Mouse (Mus musculus) heart, embryonic 14.5 days (tissue): ENCODE results near the gene Xpnpep1. TPM values are rescaled to one million over a fixed set of nuclear protein-coding genes. Genes with fewer than 3 reads are reported as not detected.

Experiments used
- ATAC-seq: fragments of 200-750 bp; cut with Nextera tagmentation; 2 replicates; pipeline ENCODE4 v1.8.0; 2017; ENCODE audit warnings: low read depth, moderate TSS enrichment; ENCODE audit not compliant: insufficient number of reproducible peaks, insufficient read depth, low FRiP score
- H3K27ac ChIP-seq, 2 experiments: fragments of 200-500 bp in 1 of 2; fragments of 300-500 bp in 1 of 2; sonication (generic) in 1 of 2; replicated peaks in 1 of 2; 2 replicates each; pipeline ENCODE4 v1.5.1; 2012 to 2014; ENCODE audit warnings: low read depth in 2 of 2, low read length in 2 of 2, control low read depth in 1 of 2, mild to moderate bottlenecking in 1 of 2, mixed read lengths in 1 of 2; ENCODE audit not compliant: control insufficient read depth in 1 of 2, insufficient read depth in 1 of 2
- H3K27me3 ChIP-seq: fragments of 300-500 bp; sonication (generic); 2 replicates; pipeline ENCODE4 v1.6.1; 2014; ENCODE audit warnings: mild to moderate bottlenecking, low read length, control low read depth; ENCODE audit not compliant: control insufficient read depth, insufficient read depth
- H3K36me3 ChIP-seq: fragments of 300-500 bp; sonication (generic); 2 replicates; pipeline ENCODE4 v1.6.1; 2014; ENCODE audit warnings: mild to moderate bottlenecking, control low read depth, low read length, mixed read lengths; ENCODE audit not compliant: control insufficient read depth, insufficient read depth
- H3K4me1 ChIP-seq, 2 experiments: fragments of 200-500 bp in 1 of 2; fragments of 300-500 bp in 1 of 2; sonication (generic) in 1 of 2; 2 replicates each; pipeline ENCODE4 v1.6.1; 2012 to 2014; ENCODE audit warnings: low read length in 2 of 2, control low read depth in 1 of 2, mixed read lengths in 1 of 2; ENCODE audit not compliant: control insufficient read depth in 2 of 2, insufficient read depth in 2 of 2
- H3K4me2 ChIP-seq: fragments of 300-500 bp; sonication (generic); 2 replicates; pipeline ENCODE4 v1.6.1; 2014; ENCODE audit warnings: mild to moderate bottlenecking, low read length
- H3K4me3 ChIP-seq, 2 experiments: fragments of 200-500 bp in 1 of 2; fragments of 300-500 bp in 1 of 2; sonication (generic) in 1 of 2; 2 replicates each; pipeline ENCODE4 v1.5.1; 2012 to 2014; ENCODE audit warnings: low read length in 2 of 2, mild to moderate bottlenecking in 2 of 2, control low read depth in 1 of 2, low read depth in 1 of 2, moderate library complexity in 1 of 2; ENCODE audit not compliant: control insufficient read depth in 1 of 2, insufficient read depth in 1 of 2
- H3K9ac ChIP-seq: fragments of 300-500 bp; sonication (generic); 2 replicates; pipeline ENCODE4 v1.6.1; 2014; ENCODE audit warnings: mild to moderate bottlenecking, low read length
- H3K9me3 ChIP-seq: fragments of 300-500 bp; sonication (generic); 2 replicates; pipeline ENCODE4 v1.6.1; 2016; ENCODE audit warnings: low read length, control low read depth; ENCODE audit not compliant: control insufficient read depth
- WGBS: fragments of 180-500 bp; shearing (Covaris S2); extraction: QIAGEN DNeasy Blood & Tissue Kit; methylation state at CpG from one replicate; pipeline ENCODE4 v1.1.7; 2014; 5-methylcytosine and 5-hydroxymethylcytosine counted together
- polyA plus RNA-seq: library from polyadenylated mRNA; unstranded; fragments of >200 nt; fragmentation: Nextera tagmentation; extraction: Ambion mirVana; gene quantifications from 2 replicates; pipeline ENCODE4 v1.2.1, GENCODE M21; 2014

Gene Xpnpep1
- polyA plus RNA-seq, 1 experiment from 2014 or later: 159 TPM

DNA sequence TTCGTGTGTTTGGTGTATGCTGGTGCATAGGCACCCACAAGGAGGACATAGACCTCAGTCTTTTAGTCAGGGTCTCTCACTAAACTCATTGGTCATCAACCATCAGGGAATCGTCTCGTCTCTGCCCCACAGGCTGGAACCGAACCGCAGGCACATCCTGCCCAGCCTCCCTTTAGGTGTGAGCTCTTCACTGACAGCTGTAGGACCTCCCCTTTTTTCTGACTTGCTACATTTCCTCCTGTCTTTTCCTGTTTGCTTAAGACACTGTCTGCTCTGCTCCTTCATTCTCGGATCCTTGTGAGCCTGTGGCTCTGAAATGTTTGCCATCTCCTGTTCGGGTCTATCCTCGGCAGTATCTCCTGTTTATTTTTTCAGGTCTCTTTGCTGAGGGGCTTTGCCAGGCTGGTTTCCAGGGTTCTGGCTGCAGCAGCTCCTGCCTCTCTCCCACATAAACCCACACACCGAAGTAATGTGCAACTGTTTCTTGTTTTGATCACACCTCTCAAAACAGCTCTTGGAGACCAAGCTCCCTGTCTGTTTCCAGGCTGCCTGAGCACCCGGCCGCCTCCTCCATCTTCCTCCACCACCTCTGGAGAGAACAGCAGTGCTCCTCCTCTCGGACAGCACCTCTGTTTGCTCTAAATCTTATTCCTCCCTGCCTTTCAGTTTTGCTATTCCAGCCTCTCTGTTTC is 60.8 kb downstream of the Xpnpep1 start:
- Histone ChIP-seq H3K9me3 (no peaks in the 10 kb centered on the region), H3K36me3 (no peaks in the 10 kb centered on the region), H3K4me2 (no peak overlapping the region), H3K9ac (no peak overlapping the region), H3K4me3 (no peak overlapping the region), H3K4me1 (no peaks in the 10 kb centered on the region; a peak in 1 of 4 replicates), H3K27ac (no peak overlapping the region), H3K27me3 (no peaks in the 10 kb centered on the region)
- ATAC-seq: no peak; the same call in 1 of the 2 replicates
- WGBS: 55% methylated on average over 12 of the region's 12 CpGs

- no peak for ATAC-seq
- Histone ChIP-seq H3K4me2 (no peak overlapping the region), H3K9me3 (no peaks in the 10 kb centered on the region), H3K9ac (no peak overlapping the region), H3K27ac (no peak overlapping the region), H3K4me3 (no peak overlapping the region), H3K36me3 (no peaks in the 10 kb centered on the region), H3K27me3 (no peaks in the 10 kb centered on the region), H3K4me1 (no peaks in the 10 kb centered on the region; a peak in 1 of 4 replicates)
- WGBS: 53% methylated on average over 15 of the region's 15 CpGs
Measured at GRCm38 (mm10) chr19:52975564-52976185, 64.3 kb downstream of the Xpnpep1 start.

DNA sequence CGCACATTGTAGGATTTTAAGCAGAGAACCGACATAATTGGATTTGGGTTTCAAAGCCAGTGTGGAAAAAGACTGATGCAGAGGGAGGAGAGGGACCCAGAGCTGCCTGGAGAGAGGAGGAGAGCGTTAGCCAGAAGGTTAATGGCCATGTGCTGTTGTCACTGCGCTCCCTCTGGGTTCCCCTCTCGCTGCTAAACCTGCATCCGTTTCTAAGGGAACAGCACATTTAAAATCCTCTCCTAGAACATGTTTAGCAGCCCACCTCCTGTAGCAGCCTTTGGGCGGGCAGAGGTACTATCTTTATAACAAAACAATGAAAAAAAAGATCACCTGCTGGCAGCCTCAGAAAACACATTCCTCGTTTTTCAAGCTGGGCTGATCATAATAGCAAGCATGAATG is 73.7 kb downstream of the Xpnpep1 start:
- WGBS: 72% methylated on average over 8 of the region's 8 CpGs
- no peak overlapping the region for H3K27ac ChIP-seq
- H3K4me3 ChIP-seq: no peak overlapping the region
- no peak overlapping the region for H3K4me2 ChIP-seq
- no peak overlapping the region for H3K9ac ChIP-seq
- H3K4me1 ChIP-seq: 0 out of 4 replicates have a peak, but pooled peaks cover 0 to 2% of the 10 kb centered on the region in 2 experiments
- H3K9me3 ChIP-seq: no peaks in the 10 kb centered on the region
- no peak for ATAC-seq
- H3K27me3 ChIP-seq: no peaks in the 10 kb centered on the region
- H3K36me3 ChIP-seq: no peaks in the 10 kb centered on the region

- Histone ChIP-seq H3K4me3 (no peak overlapping the region), H3K4me1 (0 out of 4 replicates have a peak, but pooled peaks cover 0 to 2% of the 10 kb centered on the region in 2 experiments), H3K27ac (no peak overlapping the region), H3K4me2 (no peak overlapping the region), H3K9me3 (no peaks in the 10 kb centered on the region), H3K27me3 (no peaks in the 10 kb centered on the region), H3K9ac (no peak overlapping the region), H3K36me3 (no peaks in the 10 kb centered on the region)
- ATAC-seq: no peak
- 89% methylated on average over 2 of the region's 2 CpGs for WGBS
Measured at GRCm38 (mm10) chr19:52962745-52963144, 77.3 kb downstream of the Xpnpep1 start.

GRCm38 (mm10) chr19:52922678-52923495 is 117.1 kb downstream of the Xpnpep1 start:
- Histone ChIP-seq H3K9ac (peak overlapping the region; percentile 49; the same call in 1 of the 2 replicates), H3K9me3 (peaks cover 4% of the 10 kb centered on the region; the same call in 1 of the 2 replicates), H3K4me3 (peak overlapping the region; percentile 16 to 30; a peak in 3 of 4 replicates), H3K27ac (no peak overlapping the region), H3K4me2 (peak overlapping the region; percentile 62), H3K4me1 (no peaks in the 10 kb centered on the region; a peak in 2 of 4 replicates), H3K27me3 (no peaks in the 10 kb centered on the region), H3K36me3 (no peaks in the 10 kb centered on the region)
- ATAC-seq: no peak
- 16% methylated on average over 25 of the region's 25 CpGs for WGBS

DNA sequence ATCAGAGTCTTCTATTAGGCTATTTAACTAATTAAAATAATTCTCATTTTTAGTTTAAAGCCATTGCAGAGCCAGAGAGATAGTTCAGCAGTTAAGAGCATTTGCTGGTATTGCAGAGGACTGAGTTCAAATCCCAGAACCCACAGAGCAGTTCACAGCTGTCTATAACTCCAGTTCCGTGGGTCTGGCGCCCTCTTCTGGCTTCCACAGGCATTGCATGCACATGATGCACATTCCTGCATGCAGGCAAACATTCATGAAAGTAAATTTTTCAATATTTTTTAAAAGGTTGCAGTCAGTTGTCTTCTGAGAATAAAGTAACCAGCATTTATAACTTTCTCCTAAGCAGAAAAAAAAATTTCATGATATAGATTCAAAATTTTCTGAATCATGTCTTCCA is 135.8 kb downstream of the Xpnpep1 start:
- H3K9ac ChIP-seq: no peak overlapping the region
- ATAC-seq: no peak
- H3K4me1 ChIP-seq: no peaks in the 10 kb centered on the region
- H3K4me3 ChIP-seq: no peak overlapping the region
- H3K27me3 ChIP-seq: no peaks in the 10 kb centered on the region
- H3K9me3 ChIP-seq: no peaks in the 10 kb centered on the region
- WGBS: 22% methylated on average over 2 of the region's 2 CpGs
- H3K27ac ChIP-seq: no peak overlapping the region
- no peak overlapping the region for H3K4me2 ChIP-seq
- H3K36me3 ChIP-seq: no peaks in the 10 kb centered on the region

GRCm38 (mm10) chr19:52891807-52892442 is 148.1 kb downstream of the Xpnpep1 start:
- no peaks in the 10 kb centered on the region for H3K27me3 ChIP-seq
- no peak for ATAC-seq
- no peaks in the 10 kb centered on the region for H3K9me3 ChIP-seq
- H3K4me2 ChIP-seq: no peak overlapping the region
- H3K27ac ChIP-seq: no peak overlapping the region
- H3K4me3 ChIP-seq: no peak overlapping the region
- H3K36me3 ChIP-seq: no peaks in the 10 kb centered on the region
- no peak overlapping the region for H3K9ac ChIP-seq
- no peaks in the 10 kb centered on the region for H3K4me1 ChIP-seq
- WGBS: 67% methylated on average over 5 of the region's 5 CpGs
